Mouse (Mus musculus) hindbrain, embryonic 16.5 days (tissue): ENCODE data around the gene Exoc6b. TPM values are rescaled to one million over a fixed set of nuclear protein-coding genes. Genes with fewer than 3 reads are reported as not detected.
"Not testable (repeated sequence)": the region's sequence is repeated elsewhere in the genome, so short reads cannot be mapped to it uniquely, and the experiment has no call there.

ENCODE experiments used
- ATAC-seq: fragments of 200-750 bp; cut with Nextera tagmentation; 2 replicates; pipeline ENCODE4 v1.8.0; 2017; ENCODE audit warnings: moderate TSS enrichment, moderate library complexity
- H3K27ac ChIP-seq: fragments of 300-500 bp; sonication (generic); 2 replicates; pipeline ENCODE4 v1.5.1; 2014; ENCODE audit warnings: low read depth, mild to moderate bottlenecking, control low read depth, low read length, moderate library complexity
- H3K27me3 ChIP-seq: fragments of 300-500 bp; sonication (generic); replicated peaks from 2 replicates; pipeline ENCODE4 v1.6.1; 2014; ENCODE audit warnings: low read length; ENCODE audit not compliant: control insufficient read depth, insufficient read depth
- H3K36me3 ChIP-seq: fragments of 300-500 bp; sonication (generic); 2 replicates; pipeline ENCODE4 v1.6.1; 2014; ENCODE audit warnings: mild to moderate bottlenecking, low read length, moderate library complexity, mixed read lengths; ENCODE audit not compliant: control insufficient read depth, insufficient read depth
- H3K4me1 ChIP-seq: fragments of 300-500 bp; sonication (generic); 2 replicates; pipeline ENCODE4 v1.6.1; 2014; ENCODE audit warnings: low read depth, low read length; ENCODE audit not compliant: control insufficient read depth, insufficient read depth
- H3K4me2 ChIP-seq: fragments of 300-500 bp; sonication (generic); 2 replicates; pipeline ENCODE4 v1.6.1; 2014; ENCODE audit warnings: mild to moderate bottlenecking, low read length, control low read depth, moderate library complexity
- H3K4me3 ChIP-seq: fragments of 300-500 bp; sonication (generic); 2 replicates; pipeline ENCODE4 v1.5.1; 2014; ENCODE audit warnings: mild to moderate bottlenecking, low read length, control low read depth, moderate library complexity
- H3K9ac ChIP-seq: fragments of 300-500 bp; sonication (generic); 2 replicates; pipeline ENCODE4 v1.6.1; 2014; ENCODE audit warnings: low read depth, mild to moderate bottlenecking, control low read depth, low read length, moderate library complexity
- H3K9me3 ChIP-seq: fragments of 300-500 bp; sonication (generic); 2 replicates; pipeline ENCODE4 v1.6.1; 2014; ENCODE audit warnings: mild to moderate bottlenecking, low read length, moderate library complexity; ENCODE audit not compliant: control insufficient read depth
- WGBS: fragments of 180-500 bp; shearing (Covaris S2); extraction: QIAGEN DNeasy Blood & Tissue Kit; methylation state at CpG from one replicate; pipeline ENCODE4 v1.1.7; 2014; 5-methylcytosine and 5-hydroxymethylcytosine counted together
- polyA plus RNA-seq: library from polyadenylated mRNA; unstranded; fragments of >200 nt; fragmentation: Nextera tagmentation; extraction: Ambion mirVana; gene quantifications from 2 replicates; pipeline ENCODE4 v1.2.1, GENCODE M21; 2015

Gene Exoc6b
- polyA plus RNA-seq, result 46.5 and 51.3 TPM in 2 replicates

DNA sequence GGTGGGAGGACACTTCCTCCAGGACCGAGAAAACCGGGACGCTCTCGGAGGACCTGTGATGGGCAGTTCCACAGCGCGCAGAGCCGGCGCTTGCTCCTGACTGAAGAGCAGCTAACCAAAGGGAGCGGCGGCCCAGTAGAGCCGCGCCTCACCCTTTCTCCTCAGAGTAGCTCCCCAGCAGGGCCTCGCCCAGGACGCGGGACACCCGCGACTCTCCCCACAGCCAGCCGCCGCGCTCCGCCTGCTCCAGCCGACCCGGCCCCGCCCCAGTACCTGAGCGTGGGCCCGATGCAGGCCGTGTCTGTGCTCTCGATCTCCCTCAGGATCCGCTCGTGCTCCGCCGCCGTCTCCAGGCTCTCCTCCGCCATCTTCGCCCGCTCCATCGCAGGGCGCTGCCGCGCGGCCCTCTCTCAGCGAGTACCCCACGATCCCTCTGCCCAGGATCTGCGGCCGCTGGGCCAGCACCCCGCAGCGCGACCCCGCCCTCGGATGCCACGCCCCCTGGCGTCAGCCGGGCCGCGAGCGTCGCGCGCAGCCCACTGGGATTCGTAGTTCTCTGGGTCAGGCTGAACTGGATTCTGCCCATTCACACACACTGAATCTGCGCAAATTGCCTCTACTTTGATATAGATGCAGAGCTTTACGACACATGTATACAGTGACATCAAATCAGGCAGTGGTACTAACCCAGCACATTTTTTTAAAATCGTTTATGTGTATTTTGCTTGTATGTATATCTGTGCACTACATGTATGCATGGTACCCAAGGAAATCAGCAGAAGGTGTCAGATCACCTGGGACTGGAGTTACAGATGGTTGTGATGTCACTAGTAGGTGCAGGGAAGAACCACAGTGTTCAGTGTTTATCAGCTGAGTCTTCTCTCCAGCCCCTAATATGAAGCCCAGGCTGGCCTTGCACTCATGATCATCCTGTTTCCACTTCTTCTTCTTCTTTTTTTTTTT, at the start of gene Exoc6b:
Exoc6b (minus strand) TSS at position 491 of the 963 bp plus-strand sequence.
- Histone ChIP-seq H3K9me3 (no peaks in the 10 kb centered on the region), H3K27me3 (no peaks in the 10 kb centered on the region), H3K36me3 (no peaks in the 10 kb centered on the region), H3K9ac (peak within 1 kb of the TSS; percentile 97), H3K27ac (peak within 1 kb of the TSS; percentile 91), H3K4me3 (peak within 1 kb of the TSS; percentile 96), H3K4me2 (peak within 1 kb of the TSS; percentile 55), H3K4me1 (peaks cover 12% of the 10 kb centered on the region)
- peak; percentile 94 for ATAC-seq
- WGBS, result under 1% methylated on average over 58 of the region's 63 CpGs

DNA sequence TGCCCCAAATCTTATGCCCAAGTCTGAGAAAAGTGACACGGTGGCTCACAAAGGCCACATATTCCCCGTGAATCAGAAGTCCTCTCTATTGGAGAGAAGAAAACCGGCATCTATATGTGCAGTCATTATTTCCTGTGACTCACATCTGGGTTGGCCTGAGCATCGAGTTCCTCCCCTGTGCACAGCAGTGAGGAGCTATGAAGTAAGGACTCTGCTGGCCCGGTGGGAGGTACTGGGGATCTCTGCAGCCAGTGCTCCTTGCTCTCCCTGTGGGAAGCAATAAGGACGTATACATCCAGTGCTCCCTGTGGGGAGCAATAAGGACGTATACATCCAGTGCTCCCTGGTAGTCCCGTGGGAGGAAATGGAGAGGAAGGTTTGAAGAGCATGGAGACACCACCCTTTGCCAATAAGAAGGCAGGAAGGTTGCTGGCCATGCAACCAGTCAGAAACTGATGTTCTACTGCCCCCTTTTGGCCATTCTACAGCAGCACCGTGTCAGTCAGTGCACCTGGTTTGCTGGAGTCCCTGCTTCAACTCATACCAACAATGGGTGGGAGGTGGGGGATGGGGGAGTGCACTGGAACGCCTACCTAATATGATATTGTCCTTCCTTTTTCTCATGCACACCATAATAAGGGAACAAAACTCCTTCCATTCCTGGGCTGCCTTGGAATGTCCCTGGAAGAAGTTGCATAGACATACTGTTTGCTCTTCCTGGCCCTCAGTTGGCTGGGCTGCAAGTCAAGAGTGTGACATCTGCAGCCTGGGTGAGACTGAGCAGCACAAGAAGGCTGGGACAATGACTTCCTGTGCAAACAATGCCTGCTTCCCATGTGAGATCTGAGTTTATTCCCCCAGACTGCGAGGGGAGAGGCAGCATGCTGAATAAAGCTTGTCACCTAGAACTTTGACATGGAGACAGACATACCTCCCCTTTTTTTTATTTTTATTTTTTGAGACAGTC, 48.5 kb upstream of the Exoc6b start:
- H3K9ac ChIP-seq, ATAC-seq, H3K27me3 ChIP-seq, H3K4me2 ChIP-seq, H3K4me1 ChIP-seq, H3K9me3 ChIP-seq, H3K36me3 ChIP-seq, H3K4me3 ChIP-seq, H3K27ac ChIP-seq: not testable (repeated sequence)
- 34% methylated on average over 8 of the region's 11 CpGs for WGBS

DNA sequence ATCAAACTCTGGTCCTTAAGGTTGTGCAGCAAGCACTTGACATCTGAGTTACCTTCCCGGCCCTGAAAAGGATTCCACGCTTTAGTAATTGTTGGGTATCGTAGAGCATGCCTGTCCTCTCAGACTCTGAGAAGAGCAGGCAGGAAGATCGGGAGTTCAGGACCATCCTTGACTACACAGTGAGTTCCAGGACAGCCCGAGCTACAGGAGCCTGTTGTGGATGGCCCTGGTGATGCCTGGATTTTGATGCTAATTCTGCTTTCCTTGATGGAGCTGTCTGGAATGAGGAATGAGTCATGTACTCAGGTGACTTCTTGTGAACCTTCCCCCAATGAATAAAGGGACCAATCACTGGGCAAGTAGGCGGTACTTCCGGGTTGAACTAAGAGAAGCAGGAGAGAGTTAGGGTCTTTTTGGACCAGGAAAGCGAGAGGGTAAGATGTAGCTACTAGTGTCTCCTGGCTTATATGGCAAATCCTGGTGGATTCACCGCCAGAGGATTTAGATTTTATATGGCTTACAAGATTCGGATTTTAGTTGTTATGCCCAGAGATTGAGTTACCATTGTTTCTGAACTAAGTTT, 35.8 kb upstream of the Exoc6b start:
- no peaks in the 10 kb centered on the region for H3K4me1 ChIP-seq
- H3K27me3 ChIP-seq, result no peaks in the 10 kb centered on the region
- 86% methylated on average over 10 of the region's 10 CpGs for WGBS
- H3K9me3 ChIP-seq, result no peaks in the 10 kb centered on the region
- H3K4me2 ChIP-seq, result no peak overlapping the region
- no peak for ATAC-seq
- H3K4me3 ChIP-seq, result no peak overlapping the region
- no peak overlapping the region for H3K27ac ChIP-seq
- no peak overlapping the region for H3K9ac ChIP-seq
- no peaks in the 10 kb centered on the region for H3K36me3 ChIP-seq

DNA sequence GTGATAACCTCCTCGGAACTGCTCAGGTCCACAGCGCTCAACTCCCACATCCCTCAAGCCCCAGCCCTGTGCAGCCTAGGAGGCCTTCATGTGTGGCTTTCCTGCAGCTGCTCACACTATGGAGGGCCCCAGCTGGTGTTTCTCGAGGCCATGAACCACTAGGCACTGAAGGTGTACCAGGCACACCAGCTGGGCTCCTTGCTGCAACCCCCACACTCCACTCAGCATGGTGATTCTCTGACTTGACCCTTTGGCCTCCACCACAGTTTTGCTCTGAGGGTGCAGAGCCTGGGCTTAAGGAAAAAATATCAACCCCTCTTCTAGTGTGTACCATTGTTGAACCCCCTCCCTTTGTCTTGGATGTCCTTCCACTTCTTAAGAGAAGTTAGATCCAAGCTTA, 34.0 kb upstream of the Exoc6b start:
- no peak for ATAC-seq
- WGBS, result 80% methylated on average over 3 of the region's 3 CpGs

DNA sequence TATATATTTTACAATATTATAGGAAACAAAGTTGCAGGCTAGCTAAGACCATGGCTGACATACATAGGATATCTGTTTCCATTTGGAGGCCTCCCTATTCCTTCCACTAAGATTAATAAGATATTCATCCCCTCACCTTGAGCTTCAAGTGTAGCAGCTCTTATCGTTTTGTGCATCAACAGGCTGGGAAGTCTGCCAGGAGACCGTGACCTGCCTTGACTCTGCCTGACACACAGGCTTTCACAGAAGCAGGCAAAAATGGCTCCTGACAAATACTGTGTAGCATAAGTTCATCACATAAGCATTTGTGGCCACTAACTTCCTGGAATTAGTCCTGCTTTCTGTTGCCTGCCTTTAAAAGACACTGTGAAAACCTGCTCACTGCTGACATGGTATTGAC, 27.1 kb upstream of the Exoc6b start:
- no peak overlapping the region for H3K4me2 ChIP-seq
- no peak for ATAC-seq
- 68% methylated on average over 2 of the region's 2 CpGs for WGBS
- H3K4me3 ChIP-seq, result no peak overlapping the region
- H3K9me3 ChIP-seq, result no peaks in the 10 kb centered on the region
- H3K36me3 ChIP-seq, result no peaks in the 10 kb centered on the region
- H3K27me3 ChIP-seq, result no peaks in the 10 kb centered on the region
- no peak overlapping the region for H3K9ac ChIP-seq
- H3K27ac ChIP-seq, result no peak overlapping the region
- no peaks in the 10 kb centered on the region for H3K4me1 ChIP-seq

More for the DNA sequence above, 34.0 kb upstream of the Exoc6b start:
- Histone ChIP-seq H3K27ac (no peak overlapping the region), H3K4me2 (no peak overlapping the region), H3K9ac (no peak overlapping the region), H3K4me1 (no peaks in the 10 kb centered on the region), H3K36me3 (no peaks in the 10 kb centered on the region), H3K4me3 (no peak overlapping the region), H3K9me3 (no peaks in the 10 kb centered on the region), H3K27me3 (no peaks in the 10 kb centered on the region)

DNA sequence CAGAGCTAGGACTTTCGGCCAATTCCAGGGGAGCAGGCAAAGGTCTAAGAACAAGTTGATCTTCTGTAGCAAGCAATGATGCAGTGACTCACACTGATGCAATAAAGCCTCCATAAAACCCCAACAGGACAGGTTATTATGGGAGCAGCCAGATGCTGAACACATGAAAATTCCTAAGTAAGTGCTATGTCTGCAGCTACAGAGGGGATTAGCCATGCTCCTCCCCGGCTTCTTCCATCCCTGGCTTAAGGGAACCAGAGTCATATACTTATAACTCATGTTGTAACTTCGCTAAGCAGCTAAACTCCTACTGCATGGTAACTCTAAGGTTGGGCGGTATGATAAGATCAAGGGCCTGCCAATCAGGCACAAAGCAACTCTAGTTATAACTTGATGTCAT, 18.1 kb upstream of the Exoc6b start:
- Histone ChIP-seq H3K27ac (no peak overlapping the region), H3K27me3 (no peaks in the 10 kb centered on the region), H3K4me1 (no peaks in the 10 kb centered on the region), H3K4me2 (no peak overlapping the region), H3K36me3 (no peaks in the 10 kb centered on the region), H3K9me3 (no peaks in the 10 kb centered on the region), H3K9ac (no peak overlapping the region), H3K4me3 (no peak overlapping the region)
- no peak for ATAC-seq
- 83% methylated on average over 4 of the region's 4 CpGs for WGBS

DNA sequence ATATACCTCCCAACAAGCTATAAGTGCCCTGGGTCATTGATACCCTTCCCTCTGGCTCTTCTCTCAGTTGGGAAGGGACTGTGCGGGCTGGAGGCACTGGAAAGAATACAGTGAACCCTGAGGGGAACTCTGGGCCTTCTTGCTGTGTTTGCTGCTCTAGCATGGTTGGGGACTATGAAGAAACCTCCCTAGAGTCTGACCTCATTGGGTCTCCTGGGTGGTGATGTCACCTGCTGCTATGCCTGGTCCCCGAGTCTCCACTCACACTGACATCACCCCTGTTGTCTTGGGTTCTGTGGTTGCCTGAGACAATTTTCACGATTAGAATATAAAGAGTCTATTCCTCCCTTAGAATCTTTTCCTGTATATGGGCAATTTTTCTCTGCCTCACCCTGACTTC, 17.3 kb upstream of the Exoc6b start:
- H3K36me3 ChIP-seq, result no peaks in the 10 kb centered on the region
- 78% methylated on average over 3 of the region's 3 CpGs for WGBS
- peaks cover 2% of the 10 kb centered on the region; the same call in 1 of the 2 replicates for H3K27me3 ChIP-seq
- H3K4me2 ChIP-seq, result no peak overlapping the region
- no peak overlapping the region for H3K9ac ChIP-seq
- no peak overlapping the region for H3K27ac ChIP-seq
- H3K4me1 ChIP-seq, result no peaks in the 10 kb centered on the region
- no peaks in the 10 kb centered on the region for H3K9me3 ChIP-seq
- ATAC-seq, result no peak
- no peak overlapping the region for H3K4me3 ChIP-seq

DNA sequence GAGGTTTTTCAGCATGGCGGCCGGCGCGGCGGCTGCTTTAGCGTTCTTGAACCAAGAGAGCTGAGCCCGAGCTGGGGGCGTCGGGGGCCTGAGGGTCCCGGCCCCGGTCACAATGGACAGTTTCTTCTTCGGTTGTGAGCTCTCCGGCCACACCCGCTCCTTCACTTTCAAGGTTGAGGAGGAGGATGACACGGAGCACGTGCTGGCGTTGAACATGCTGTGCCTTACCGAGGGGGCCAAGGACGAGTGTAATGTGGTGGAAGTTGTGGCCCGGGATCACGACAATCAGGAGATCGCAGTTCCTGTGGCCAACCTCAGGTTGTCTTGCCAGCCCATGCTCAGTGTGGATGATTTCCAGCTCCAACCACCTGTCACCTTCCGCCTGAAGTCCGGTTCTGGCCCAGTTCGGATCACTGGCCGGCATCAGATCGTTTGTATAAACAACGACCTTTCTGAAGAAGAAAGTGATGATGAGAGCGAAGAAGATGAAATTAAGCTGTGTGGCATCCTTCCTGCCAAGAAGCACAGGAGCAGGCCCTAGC, 6.9 kb upstream of the Exoc6b start:
- H3K4me2 ChIP-seq, H3K36me3 ChIP-seq, H3K27ac ChIP-seq, H3K9me3 ChIP-seq, H3K4me1 ChIP-seq, H3K27me3 ChIP-seq, ATAC-seq, H3K4me3 ChIP-seq, H3K9ac ChIP-seq: not testable (repeated sequence)
- 79% methylated on average over 29 of the region's 29 CpGs for WGBS
